Mouse (Mus musculus): ENCODE results near the gene Man1c1.

The Man1c1 gene

DNA sequence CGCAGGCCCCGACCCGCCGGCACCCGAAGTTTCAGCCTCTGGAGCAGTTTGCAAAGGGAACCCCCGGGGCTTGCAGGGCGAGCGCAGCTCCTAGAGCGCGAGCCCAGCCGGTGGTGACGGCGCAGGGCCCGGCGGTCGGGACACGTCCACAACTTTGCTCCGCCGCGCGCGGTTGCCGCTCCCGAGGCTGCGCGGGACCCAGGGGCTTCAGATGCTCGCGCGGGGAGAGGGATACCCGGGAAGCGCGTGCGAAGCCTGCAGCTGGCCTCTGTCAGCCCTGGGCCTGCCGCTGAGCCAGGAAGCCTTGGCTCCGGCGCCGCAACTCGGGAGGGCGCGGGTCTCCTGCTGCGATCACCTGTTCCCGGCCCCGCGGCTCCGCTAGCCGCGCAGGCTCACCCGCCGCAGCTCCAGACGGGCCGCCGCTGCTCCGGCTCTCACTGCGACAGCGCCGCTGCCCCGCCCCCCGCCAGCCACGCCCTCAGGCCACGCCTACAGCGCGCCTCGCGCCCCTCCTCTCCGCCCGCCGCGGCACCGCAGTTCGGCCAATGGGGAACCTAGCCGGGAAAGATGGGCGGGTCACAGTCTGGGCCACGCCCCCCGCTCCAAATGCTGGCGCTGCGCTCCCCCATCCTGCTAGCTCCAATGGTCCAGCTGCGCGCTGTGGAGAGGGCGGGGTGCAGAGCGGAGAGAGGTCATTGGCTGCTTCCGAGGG, at the start of gene Man1c1:
Gene Man1c1 (minus strand): TSS at position 456 of the 712 bp plus-strand sequence.
- no peak for TF ChIP-seq GATA4 (IDR thresholded peaks at IDR 0.05; ENCODE audit: insufficient replicate concordance, low read length)

DNA sequence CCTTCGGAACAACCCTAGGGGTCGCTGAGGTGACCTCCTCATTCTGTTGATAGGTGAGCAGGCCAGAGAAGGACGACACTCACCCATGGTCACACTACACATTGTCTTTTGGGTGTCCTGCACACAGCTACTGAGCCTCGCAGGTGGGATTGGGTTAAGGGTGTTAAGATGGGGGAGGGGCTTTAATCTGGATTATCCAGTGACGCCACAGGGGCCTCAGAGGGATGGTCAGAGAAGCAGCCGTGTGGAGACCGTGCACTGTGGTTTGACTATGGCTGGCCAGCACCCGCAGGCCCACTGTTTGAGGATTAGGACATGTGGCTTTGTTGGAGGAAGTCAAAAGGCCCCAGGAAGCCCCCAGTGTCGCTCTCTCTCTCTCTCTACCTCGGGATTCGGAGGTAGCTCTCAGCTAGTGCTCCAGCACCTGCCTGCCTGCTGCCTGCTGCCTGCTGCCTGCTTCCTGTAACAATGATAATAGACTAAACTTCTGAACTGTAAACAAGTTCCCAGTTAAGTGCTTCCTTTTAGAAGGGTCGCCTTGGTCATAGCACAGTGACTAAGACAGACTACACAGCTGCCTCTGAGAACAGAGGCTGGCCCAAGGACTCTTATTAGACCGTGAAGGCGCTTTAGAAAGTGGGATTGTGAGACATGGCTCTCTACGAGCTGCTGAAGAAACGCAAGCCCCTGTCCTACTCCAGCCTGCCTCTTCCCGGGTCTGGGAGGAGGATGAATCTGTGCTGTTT, 49.6 kb upstream of the Man1c1 start:
- no peak for TF ChIP-seq GATA4 (IDR thresholded peaks at IDR 0.05; ENCODE audit: insufficient replicate concordance, low read length)

DNA sequence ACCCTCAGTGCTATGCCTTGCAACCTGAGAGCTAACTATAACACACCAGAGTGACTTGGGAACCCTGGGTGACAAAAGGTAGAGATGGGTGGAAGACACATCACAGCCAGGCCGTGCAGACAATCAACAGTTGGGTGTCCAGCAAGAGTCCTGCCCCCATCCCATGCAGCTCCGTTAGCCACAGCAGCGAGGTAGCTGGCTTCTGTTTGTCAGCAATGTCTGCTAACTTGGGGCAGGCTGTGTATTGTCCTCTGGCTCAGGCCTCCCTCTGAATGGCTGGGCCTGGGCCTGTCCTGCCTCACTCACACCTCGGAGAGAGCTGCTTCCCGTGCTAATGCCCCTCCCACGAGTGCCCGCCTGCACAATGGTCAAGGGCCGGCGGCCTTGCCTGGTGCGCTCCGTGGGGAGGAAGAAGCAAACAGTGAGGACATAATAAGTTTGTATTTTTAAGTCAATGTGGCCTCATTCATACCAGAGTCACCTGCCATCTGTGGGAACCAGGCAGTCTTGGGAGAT, 48.9 kb upstream of the Man1c1 start:
- no peak for TF ChIP-seq GATA4 (IDR thresholded peaks at IDR 0.05; ENCODE audit: insufficient replicate concordance, low read length)

DNA sequence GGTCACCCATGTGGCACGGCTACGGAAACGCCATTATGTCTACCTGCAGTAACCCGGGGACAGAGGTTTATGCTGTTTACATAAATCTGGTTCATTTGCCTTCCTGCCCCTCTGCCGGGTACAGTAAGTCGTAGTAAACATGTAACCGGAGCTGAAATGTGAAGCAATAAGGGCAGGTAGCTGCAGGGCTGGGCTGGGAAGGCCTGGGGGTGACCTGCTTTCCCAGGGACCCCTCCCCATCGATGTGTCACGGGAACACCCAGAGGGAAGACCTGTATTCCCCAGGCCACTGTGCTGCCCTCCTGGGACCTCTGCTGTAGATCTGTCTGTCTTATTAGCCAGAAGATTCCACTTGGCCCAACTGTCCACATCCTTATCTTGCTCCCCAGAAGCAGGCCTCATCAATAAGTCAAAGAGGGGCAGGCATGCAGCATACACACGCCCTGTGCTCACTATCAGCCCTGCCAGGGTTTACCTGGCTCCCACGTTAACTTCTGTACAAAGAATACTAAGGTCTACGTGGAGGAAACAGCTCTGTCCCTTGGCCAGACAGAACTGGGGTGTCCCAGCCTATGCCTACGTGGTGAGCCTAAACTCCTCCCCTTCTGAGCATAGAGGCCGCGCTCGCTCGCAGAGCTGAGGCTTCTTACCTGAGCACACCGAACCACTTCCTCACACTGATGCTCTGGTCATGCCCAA, 47.7 kb upstream of the Man1c1 start:
- TF ChIP-seq GATA4 (IDR thresholded peaks at IDR 0.05; ENCODE audit: insufficient replicate concordance, low read length) = no peak

DNA sequence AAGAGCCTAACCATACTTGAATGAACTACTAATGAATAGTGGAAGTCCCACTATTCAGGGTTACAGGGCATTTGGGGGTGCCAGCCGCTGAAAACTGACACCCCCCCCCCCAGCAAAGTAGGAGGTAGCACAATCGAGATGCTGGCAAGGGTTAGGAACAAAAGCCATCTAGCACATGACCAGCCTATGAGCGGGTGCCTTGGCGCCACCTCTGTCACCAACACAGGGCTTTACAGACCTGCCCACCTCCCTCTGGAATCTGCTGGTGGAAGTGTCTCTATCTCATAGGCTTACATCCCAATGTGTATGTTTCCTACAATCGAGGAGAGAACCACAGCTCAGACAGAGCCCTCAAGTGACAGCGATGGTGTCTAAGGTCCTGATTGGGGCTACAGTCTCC, 46.7 kb upstream of the Man1c1 start:
- TF ChIP-seq GATA4 (IDR thresholded peaks at IDR 0.05; ENCODE audit: insufficient replicate concordance, low read length) = no peak

DNA sequence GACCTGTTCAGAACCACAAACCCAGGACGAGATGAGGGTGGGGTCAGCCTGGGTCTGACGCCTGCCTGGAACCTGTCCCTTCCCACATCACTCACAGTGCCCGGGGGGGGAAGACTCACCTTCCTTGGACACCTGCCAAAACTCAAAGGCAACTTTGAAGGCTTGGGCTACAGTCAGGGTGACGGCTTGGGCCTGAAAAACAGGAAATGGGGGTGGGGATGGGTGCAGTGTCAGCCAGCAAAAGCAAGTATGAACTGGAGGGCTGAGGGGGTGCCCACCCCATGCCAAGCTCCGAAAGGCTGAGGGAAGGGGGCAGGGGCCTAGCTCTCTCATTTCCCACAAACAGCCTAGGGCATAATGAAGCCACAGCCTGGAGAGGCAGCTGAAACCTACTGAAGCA, 46.2 kb upstream of the Man1c1 start:
- no peak for TF ChIP-seq GATA4 (IDR thresholded peaks at IDR 0.05; ENCODE audit: insufficient replicate concordance, low read length)

DNA sequence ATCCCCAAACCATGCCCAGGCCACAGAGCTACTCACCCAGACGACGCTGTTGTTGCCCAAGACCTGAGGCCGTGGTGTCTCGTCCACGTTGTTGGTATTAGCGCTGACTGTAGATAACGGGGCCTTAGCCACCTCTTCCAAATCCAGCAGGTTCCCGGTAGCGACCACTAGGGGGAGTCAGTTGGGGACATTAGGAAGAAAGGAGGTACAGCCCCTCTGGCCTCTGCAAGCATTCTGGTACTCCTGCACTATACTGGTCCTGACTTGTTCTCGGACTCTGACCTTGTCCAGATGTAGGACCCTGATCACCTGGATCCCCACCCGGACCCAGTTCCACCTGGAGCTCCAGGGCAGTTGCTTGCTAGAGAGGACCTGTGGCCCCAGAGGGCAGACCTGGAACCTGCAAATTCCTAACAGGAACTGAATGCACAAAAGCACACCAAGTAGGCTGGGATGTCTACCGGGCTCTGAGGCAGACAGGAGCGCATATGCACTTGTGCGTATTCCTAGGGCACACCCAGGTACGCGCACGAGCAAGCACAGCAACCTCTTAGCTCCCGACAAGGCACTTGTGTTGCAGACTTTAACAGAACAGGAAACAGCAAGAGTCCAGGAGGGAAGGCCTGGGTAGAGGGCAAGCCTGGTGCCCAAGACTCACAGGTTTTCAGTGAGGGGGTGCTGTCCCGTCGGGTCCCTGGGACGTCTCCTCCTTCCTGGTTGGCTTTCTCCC, 45.4 kb upstream of the Man1c1 start:
- no peak for TF ChIP-seq GATA4 (IDR thresholded peaks at IDR 0.05; ENCODE audit: insufficient replicate concordance, low read length)

DNA sequence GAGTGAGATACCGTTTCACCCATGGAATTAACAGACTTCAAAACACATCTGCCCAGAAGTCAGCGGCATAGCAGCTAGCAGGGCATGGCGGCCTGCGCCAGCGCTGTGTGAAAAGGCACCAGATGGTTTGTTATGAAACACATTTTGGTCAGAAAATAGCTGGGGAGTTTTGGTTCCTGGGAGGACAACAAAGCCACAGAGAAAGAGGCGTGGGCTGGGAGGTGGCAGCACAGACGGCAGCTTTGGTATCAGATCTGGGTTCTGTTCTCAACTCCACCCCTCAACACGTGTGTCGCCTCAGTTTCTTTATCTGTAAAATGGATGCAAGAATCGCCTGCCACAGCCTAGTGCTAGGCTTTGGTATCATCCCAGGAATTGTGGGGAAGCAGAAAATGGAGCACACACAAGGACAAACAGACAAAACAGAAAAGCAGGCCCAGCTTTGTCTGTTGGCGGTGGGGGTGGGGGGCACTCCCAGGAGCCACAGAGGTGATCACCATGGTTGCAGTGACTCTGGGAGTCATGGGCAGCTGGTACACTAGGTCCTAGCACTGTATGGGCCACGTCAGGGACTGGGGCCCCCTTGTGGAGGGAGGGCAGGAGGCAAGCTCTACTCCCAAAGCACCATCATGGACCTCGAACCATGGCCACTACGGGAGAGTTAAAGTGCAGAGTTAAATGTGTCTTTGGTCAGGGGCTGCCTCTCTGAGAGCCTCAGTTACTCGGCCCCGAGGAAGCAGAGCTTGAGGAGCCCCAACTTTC, 42.0 kb upstream of the Man1c1 start:
- TF ChIP-seq GATA4 (IDR thresholded peaks at IDR 0.05; ENCODE audit: insufficient replicate concordance, low read length) = no peak

DNA sequence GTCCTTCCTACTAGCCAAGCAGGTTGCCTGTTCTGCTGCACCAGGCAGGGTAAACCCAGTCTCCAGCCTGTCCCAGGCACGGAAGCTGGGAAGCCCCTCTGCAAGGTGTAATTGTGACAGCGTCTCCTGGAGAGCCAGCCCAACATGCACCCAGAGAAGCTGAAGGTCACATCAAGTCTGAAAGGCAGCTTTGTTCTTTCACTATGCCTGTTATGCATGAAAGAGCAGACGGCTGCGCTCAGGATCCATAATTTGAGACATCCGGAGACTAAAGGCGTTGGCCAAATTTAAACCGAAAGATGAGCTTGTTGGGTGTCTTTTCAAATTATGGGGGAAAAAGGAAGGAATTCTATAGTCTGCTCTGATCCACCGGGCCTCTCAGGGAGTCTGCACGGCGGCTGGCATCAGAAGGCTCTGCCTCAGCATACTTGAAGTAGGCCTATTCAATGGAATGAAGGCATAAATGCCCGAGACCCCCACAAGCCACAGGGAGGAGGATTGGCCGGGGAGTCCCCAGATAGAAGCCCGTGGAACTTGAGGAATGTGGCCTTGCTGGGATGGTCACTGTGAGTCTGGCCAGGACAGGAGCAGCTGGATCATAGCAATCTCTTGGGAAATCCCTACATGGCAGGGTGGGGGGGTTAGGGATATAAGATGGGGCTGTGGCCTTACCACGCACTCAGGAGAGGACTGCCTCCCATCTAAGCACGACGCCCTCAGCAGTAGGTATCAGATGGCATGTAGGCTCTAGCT, 40.0 kb upstream of the Man1c1 start:
- no peak for TF ChIP-seq GATA4 (IDR thresholded peaks at IDR 0.05; ENCODE audit: insufficient replicate concordance, low read length)

DNA sequence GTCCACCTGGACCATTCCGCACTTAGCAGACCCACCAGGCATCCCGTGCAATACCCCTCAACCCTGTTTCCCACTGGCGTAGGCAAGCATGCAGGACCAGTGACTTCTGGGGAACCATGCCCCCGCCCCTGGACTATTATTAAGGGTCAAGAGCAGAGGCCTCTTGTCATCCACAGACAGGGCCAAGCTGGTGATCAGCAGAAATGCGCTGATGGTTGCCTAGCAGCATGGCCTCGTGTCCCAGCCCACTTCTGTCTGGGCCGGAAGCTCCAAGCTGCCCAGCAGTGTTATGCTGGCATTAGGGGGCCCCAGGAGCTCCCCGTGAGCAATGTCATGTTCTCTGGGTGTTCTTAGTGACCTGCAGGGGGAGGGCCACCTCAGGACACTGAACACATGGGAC, 37.9 kb upstream of the Man1c1 start:
- no peak for TF ChIP-seq GATA4 (IDR thresholded peaks at IDR 0.05; ENCODE audit: insufficient replicate concordance, low read length)

DNA sequence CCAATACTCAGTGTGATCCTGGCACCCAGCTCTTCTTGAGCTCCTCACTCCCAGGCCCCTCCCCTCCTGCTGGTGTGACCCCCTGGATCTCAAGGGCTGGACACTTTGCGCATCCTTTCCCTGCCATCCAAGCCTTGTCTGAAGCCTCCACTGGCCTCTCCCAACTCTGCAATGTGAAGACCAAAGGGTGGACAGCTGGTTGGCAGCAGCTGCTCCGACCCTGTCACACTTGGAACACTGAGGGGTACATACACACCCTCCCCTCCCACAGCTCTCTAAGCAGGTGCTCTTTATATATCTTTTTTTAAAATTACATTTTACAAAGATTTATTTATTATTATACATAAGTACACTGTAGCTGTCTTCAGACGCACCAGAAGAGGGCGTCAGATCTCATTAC, 36.1 kb upstream of the Man1c1 start:
- no peak for TF ChIP-seq GATA4 (IDR thresholded peaks at IDR 0.05; ENCODE audit: insufficient replicate concordance, low read length)

DNA sequence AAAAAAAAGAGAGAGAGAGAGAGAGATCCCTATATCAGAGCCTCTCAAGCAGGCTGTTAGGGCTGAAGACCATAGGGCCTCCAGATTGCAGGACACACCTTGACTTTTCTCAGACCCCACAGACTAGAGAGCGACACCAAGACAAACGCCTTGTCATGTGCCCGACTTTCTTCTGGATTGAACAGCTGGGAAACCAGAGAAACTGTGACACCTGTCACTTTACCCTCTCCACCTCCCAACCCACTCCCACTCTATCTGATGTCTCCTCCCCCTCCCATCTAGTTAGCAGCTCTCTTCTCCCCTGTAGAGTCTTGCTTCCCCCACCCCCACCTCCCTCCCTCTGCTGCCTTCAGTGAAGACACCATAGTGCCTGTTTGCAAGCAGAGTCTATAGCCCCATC, 35.4 kb upstream of the Man1c1 start:
- no peak for TF ChIP-seq GATA4 (IDR thresholded peaks at IDR 0.05; ENCODE audit: insufficient replicate concordance, low read length)

DNA sequence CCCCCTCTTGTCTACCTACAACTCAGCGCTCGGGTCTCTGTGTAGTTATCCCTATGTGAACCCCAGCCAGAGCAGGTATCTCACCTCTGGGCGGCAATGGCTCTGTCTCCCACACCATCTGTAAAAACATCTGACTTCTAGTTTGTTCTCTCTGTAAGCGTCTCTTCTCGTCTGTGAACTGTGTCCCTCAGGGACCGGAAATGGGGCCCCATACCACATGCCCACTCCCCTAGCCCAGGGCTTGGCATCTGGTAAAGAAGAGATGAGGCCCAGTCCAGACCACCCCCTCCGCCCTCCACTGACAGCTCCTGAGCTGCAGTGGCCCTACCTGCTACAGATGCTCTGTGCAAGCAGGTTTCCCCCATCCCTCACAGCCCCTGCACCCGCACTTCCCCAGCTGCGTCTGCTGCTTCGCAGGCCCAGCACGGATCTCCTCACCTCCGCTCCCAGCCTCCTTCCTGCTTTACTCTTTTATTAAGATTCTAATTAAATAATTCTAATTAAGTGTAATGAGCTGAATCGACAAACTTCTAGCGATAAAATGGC, 33.3 kb upstream of the Man1c1 start:
- no peak for TF ChIP-seq GATA4 (IDR thresholded peaks at IDR 0.05; ENCODE audit: insufficient replicate concordance, low read length)

Measured in liver, adult (tissue).